Mouse (Mus musculus): ENCODE measurements around the gene Fam172a. TPM values are rescaled to one million over a fixed set of nuclear protein-coding genes. Genes with fewer than 3 reads are reported as not detected.
A peak's percentile ranks its signal among the peaks of the same experiment; 100 is the strongest.

Fam172a gene
- polyA plus RNA-seq, 1 experiment from 2014 or later = 29.6 TPM

DNA sequence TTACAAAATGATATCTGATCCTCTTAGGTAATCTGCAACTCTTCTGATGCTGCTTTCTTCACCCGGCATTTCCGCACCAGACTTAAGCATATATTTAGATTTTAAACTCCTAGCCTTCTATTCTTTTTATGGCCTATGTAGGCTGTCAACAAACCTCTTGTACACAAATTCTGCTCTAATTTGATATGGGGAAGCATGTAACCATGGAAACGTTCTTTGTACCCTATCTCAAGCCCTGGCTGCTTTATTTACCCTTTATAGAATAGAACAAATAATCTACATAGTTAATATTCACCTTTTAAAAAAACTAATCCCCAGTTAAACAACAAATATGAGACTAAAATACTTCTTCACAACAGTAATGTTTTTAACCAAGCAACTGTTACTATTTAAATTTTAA lies 176.7 kb downstream of the Fam172a start:
- H3K4me1 ChIP-seq = peaks cover 7% of the 10 kb centered on the region
- DNase-seq (ENCODE audit: extremely low spot score, low spot score) = no peak
- H3K9me3 ChIP-seq = no peaks in the 10 kb centered on the region
- no peaks in the 10 kb centered on the region for H3K36me3 ChIP-seq (replicated peaks)
- no peaks in the 10 kb centered on the region for H3K27me3 ChIP-seq (ENCODE audit: poor library complexity, severe bottlenecking)
- no peak overlapping the region for H3K4me3 ChIP-seq
- H3K27ac ChIP-seq = no peak overlapping the region
- 83% methylated on average over 3 of the region's 3 CpGs for WGBS

GRCm38 (mm10) chr13:77897619-77898018 lies 195.8 kb downstream of the Fam172a start:
- no peak overlapping the region for H3K27ac ChIP-seq
- DNase-seq (ENCODE audit: extremely low spot score, low spot score) = no peak
- peaks cover 10% of the 10 kb centered on the region; the same call in 1 of the 2 replicates for H3K27me3 ChIP-seq (ENCODE audit: poor library complexity, severe bottlenecking)
- 40% methylated on average over 2 of the region's 2 CpGs for whole genome bisulfite sequencing
- no peaks in the 10 kb centered on the region for H3K36me3 ChIP-seq (replicated peaks)
- no peak overlapping the region for H3K4me3 ChIP-seq
- H3K9me3 ChIP-seq = no peaks in the 10 kb centered on the region
- peaks cover 74% of the 10 kb centered on the region for H3K4me1 ChIP-seq

DNA sequence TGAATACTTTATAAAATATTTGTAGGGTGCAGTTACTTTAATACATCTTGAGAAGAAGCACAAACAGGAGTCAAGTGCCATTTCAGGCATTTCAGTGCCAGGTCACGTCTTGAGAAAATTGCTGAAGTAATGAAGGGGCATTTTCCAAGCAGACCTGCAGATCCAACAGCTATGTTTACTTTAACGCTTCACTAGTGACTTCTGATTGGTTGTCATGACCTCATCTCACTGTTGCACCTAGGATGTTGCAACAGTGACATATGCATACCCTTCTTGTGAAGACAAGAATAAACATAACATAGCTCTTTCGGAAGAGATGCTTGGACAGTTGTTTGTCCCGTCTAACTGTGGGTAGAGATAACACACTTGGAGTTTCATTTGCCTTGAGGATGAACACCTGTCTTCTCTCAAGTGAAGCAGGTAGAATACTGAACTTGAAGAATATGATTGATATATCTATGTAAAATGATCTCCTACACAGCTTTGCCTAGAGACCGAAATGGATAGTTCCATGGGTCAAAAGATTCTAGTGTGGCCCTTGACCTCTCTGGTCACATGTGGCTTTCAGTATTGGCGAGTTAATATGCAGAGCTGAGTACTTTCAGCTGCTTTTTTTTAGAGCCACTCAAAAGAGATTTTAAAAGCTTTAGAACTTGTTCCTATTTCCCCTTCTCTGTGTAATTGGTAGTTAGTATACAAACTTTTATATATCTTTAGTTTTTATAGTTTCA lies 196.4 kb downstream of the Fam172a start:
- Histone ChIP-seq H3K27me3 (ENCODE audit: poor library complexity, severe bottlenecking) (peaks cover 10% of the 10 kb centered on the region; the same call in 1 of the 2 replicates), H3K36me3 (replicated peaks) (no peaks in the 10 kb centered on the region), H3K4me3 (no peak overlapping the region), H3K27ac (peak overlapping the region; percentile 44; the same call in 1 of the 2 replicates), H3K9me3 (no peaks in the 10 kb centered on the region), H3K4me1 (peaks cover 69% of the 10 kb centered on the region)
- 58% methylated on average over 6 of the region's 6 CpGs for WGBS
- no peak for DNase-seq (ENCODE audit: extremely low spot score, low spot score)

DNA sequence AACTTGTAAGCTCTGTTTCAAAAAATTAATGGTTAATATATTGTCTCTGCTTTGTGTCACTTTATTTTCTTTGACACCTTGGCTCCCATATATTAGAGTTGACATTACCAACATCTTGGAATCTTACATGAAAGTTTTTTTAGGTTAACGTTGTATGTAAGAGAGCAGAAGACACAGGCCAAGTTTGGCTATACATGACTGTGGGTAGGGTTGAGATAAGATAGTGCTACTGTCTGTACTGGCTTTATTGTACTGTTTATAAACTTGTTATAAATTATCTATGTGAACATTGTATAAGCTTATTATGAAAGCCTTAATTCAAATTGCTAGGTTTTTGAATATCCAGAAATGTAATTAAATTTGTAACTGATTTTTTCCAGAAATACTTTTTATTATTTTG lies 197.9 kb downstream of the Fam172a start:
- 91% methylated on average over 1 of the region's 1 CpGs for WGBS
- H3K4me1 ChIP-seq = peaks cover 54% of the 10 kb centered on the region
- no peaks in the 10 kb centered on the region for H3K9me3 ChIP-seq
- no peaks in the 10 kb centered on the region for H3K36me3 ChIP-seq (replicated peaks)
- peaks cover 10% of the 10 kb centered on the region; the same call in 1 of the 2 replicates for H3K27me3 ChIP-seq (ENCODE audit: poor library complexity, severe bottlenecking)
- H3K4me3 ChIP-seq = no peak overlapping the region
- H3K27ac ChIP-seq = no peak overlapping the region
- no peak for DNase-seq (ENCODE audit: extremely low spot score, low spot score)

- Histone ChIP-seq H3K36me3 (replicated peaks) (0 out of 2 replicates have a peak, but pooled peaks cover 3% of the 10 kb centered on the region), H3K27me3 (ENCODE audit: poor library complexity, severe bottlenecking) (peaks cover 7% of the 10 kb centered on the region; the same call in 1 of the 2 replicates), H3K27ac (peak overlapping the region; percentile 63), H3K4me3 (no peak overlapping the region), H3K9me3 (no peaks in the 10 kb centered on the region), H3K4me1 (peaks cover 44% of the 10 kb centered on the region)
- DNase-seq (ENCODE audit: extremely low spot score, low spot score) = no peak
Observed at GRCm38 (mm10) chr13:77900843-77901242, 199.0 kb downstream of the Fam172a start.

DNA sequence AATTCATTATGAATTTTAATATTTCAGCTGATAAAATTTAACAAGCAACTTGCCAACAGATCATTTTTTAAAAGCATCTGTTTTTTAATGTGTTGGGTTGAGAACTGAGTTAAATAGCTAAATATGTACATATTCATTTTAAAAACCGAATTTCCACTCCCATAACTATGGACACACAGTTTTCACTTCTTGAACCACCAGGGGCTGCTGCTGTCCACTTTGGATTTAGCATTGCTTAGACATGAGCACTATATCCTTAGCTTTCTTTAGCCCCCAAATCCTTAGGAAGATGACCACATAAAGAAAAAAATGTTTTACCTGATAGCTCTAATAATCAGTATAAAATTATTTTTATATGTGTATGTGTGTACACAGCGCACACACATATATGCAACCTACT lies 207.4 kb downstream of the Fam172a start:
- 0 out of 2 replicates have a peak, but pooled peaks cover 4% of the 10 kb centered on the region for H3K36me3 ChIP-seq (replicated peaks)
- no peaks in the 10 kb centered on the region for H3K9me3 ChIP-seq
- H3K27ac ChIP-seq = no peak overlapping the region
- DNase-seq (ENCODE audit: extremely low spot score, low spot score) = no peak
- H3K4me1 ChIP-seq = no peaks in the 10 kb centered on the region
- H3K4me3 ChIP-seq = no peak overlapping the region
- H3K27me3 ChIP-seq (ENCODE audit: poor library complexity, severe bottlenecking) = no peaks in the 10 kb centered on the region
- 87% methylated on average over 2 of the region's 2 CpGs for WGBS

DNA sequence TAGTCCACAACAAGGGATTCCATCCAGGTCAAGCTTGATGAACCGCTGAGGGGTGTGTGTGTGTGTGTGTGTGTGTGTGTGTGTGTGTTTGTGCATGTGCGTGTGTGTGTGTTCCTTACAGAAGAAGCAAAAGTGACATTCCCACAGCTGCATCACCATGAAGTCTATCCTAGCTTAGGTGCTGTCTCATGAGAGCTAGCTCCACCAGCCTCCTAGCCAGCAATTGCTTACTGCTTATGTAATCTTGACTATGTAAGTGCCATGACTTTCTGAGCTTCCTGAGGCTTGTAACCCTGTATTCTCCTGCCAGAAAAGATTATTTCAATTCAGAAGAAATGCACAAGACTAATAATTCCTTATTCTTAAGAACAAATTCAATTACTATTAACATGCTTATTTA lies 221.0 kb downstream of the Fam172a start:
- Histone ChIP-seq H3K9me3 (no peaks in the 10 kb centered on the region), H3K4me1 (no peaks in the 10 kb centered on the region), H3K4me3 (no peak overlapping the region), H3K27ac (no peak overlapping the region), H3K36me3 (replicated peaks) (no peaks in the 10 kb centered on the region), H3K27me3 (ENCODE audit: poor library complexity, severe bottlenecking) (no peaks in the 10 kb centered on the region)
- 93% methylated on average over 2 of the region's 2 CpGs for WGBS
- no peak for DNase-seq (ENCODE audit: extremely low spot score, low spot score)

- no peak overlapping the region for H3K4me3 ChIP-seq
- no peak overlapping the region for H3K27ac ChIP-seq
- DNase-seq (ENCODE audit: extremely low spot score, low spot score) = peak; percentile 17
- H3K36me3 ChIP-seq (replicated peaks) = no peaks in the 10 kb centered on the region
- no peaks in the 10 kb centered on the region for H3K9me3 ChIP-seq
- no peaks in the 10 kb centered on the region for H3K27me3 ChIP-seq (ENCODE audit: poor library complexity, severe bottlenecking)
- 0% methylated on average over 1 of the region's 1 CpGs for WGBS
- peaks cover 26% of the 10 kb centered on the region for H3K4me1 ChIP-seq
Observed at GRCm38 (mm10) chr13:77957611-77958010, 255.8 kb downstream of the Fam172a start.

DNA sequence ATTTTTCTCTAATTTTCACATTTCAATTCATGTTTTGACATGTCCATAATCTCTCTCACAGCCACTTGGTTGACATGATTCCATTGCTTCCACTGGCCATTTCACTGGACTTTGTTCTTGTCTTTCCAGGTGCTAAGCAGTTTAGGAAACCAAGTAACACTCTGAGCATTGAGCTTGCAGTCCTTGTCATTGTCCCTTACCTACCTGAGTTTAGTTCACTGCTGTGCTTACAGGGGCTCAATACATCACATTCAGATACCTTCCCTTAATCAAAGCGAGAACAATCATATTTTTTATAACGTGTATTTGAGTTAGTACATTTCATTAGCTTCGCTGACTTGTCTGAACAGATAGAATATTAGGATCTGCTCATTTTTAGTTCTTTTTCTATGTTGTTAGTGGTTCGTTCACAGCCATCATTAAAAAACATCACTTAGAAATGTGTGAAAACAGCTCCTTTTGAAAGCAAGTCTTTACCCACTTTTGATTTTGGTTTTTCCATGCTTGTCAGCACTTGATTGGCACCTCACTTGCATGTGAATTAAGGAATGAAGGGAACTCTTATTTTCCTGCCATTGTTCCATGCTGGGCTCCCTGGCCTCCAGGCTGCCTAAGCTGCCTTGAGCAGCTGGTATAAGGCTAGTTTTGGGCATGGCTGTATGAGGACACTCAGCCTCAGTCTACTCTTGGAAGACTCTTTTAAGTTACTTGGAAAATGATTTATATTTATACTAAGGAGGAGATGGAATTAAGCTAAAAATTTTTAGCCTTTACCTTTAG lies 257.9 kb downstream of the Fam172a start:
- DNase-seq (ENCODE audit: extremely low spot score, low spot score) = no peak
- Histone ChIP-seq H3K27me3 (ENCODE audit: poor library complexity, severe bottlenecking) (no peaks in the 10 kb centered on the region), H3K36me3 (replicated peaks) (no peaks in the 10 kb centered on the region), H3K4me3 (no peak overlapping the region), H3K9me3 (0 out of 2 replicates have a peak, but pooled peaks cover 2% of the 10 kb centered on the region), H3K27ac (no peak overlapping the region; the same call in 1 of the 2 replicates), H3K4me1 (peaks cover 26% of the 10 kb centered on the region)
- WGBS = 68% methylated on average over 4 of the region's 4 CpGs

GRCm38 (mm10) chr13:77976248-77976647 lies 274.4 kb downstream of the Fam172a start:
- no peaks in the 10 kb centered on the region for H3K9me3 ChIP-seq
- peaks cover 6% of the 10 kb centered on the region; the same call in 1 of the 2 replicates for H3K4me1 ChIP-seq
- no peak overlapping the region for H3K4me3 ChIP-seq
- no peaks in the 10 kb centered on the region for H3K27me3 ChIP-seq (ENCODE audit: poor library complexity, severe bottlenecking)
- H3K36me3 ChIP-seq (replicated peaks) = no peaks in the 10 kb centered on the region
- no peak for DNase-seq (ENCODE audit: extremely low spot score, low spot score)
- no peak overlapping the region for H3K27ac ChIP-seq
- 85% methylated on average over 3 of the region's 3 CpGs for WGBS

GRCm38 (mm10) chr13:77977121-77977520 lies 275.3 kb downstream of the Fam172a start:
- Histone ChIP-seq H3K36me3 (replicated peaks) (no peaks in the 10 kb centered on the region), H3K27ac (no peak overlapping the region), H3K4me1 (peaks cover 15% of the 10 kb centered on the region), H3K27me3 (ENCODE audit: poor library complexity, severe bottlenecking) (no peaks in the 10 kb centered on the region), H3K9me3 (no peaks in the 10 kb centered on the region), H3K4me3 (no peak overlapping the region)
- DNase-seq (ENCODE audit: extremely low spot score, low spot score) = no peak
- WGBS = 86% methylated on average over 1 of the region's 1 CpGs

- no peaks in the 10 kb centered on the region for H3K9me3 ChIP-seq
- no peaks in the 10 kb centered on the region for H3K36me3 ChIP-seq (replicated peaks)
- H3K4me3 ChIP-seq = no peak overlapping the region
- DNase-seq (ENCODE audit: extremely low spot score, low spot score) = no peak
- H3K4me1 ChIP-seq = peaks cover 26% of the 10 kb centered on the region
- WGBS = 28% methylated on average over 5 of the region's 5 CpGs
- H3K27ac ChIP-seq = peak overlapping the region; percentile 68
- no peaks in the 10 kb centered on the region for H3K27me3 ChIP-seq (ENCODE audit: poor library complexity, severe bottlenecking)
Observed at GRCm38 (mm10) chr13:77982105-77982851, 280.4 kb downstream of the Fam172a start.

Measured in forebrain, embryonic 10.5 days (tissue).